Mouse (Mus musculus) lung, adult 2 months (tissue): ENCODE measurements around the gene Ap4e1. TPM values are rescaled to one million over a fixed set of nuclear protein-coding genes. Genes with fewer than 3 reads are reported as not detected.
"Not testable (repeated sequence)": the region's sequence is repeated elsewhere in the genome, so short reads cannot be mapped to it uniquely, and the experiment has no call there.

Source experiments
- DNase-seq: peaks from one replicate; pipeline ENCODE4 v3.0.0; 2022
- H3K4me1 ChIP-seq: fragments of 200-500 bp; 2 replicates; pipeline ENCODE4 v1.6.1; 2011; ENCODE audit warnings: low read length; ENCODE audit not compliant: control insufficient read depth, insufficient read depth
- H3K4me3 ChIP-seq: fragments of 200-500 bp; replicated peaks from 2 replicates; pipeline ENCODE3; 2011; ENCODE audit warnings: low read depth, mild to moderate bottlenecking, control low read depth, low read length; ENCODE audit errors: extremely low read depth
- CTCF ChIP-seq: fragments of 200-500 bp; IDR thresholded peaks from 2 replicates; pipeline ENCODE4 v1.5.1; 2011; ENCODE audit warnings: mild to moderate bottlenecking, low read length, control low read depth; ENCODE audit not compliant: insufficient read depth
- POLR2A ChIP-seq: fragments of 200-500 bp; IDR thresholded peaks from 2 replicates; pipeline ENCODE4 v1.6.1; 2011; ENCODE audit warnings: low read depth, mild to moderate bottlenecking, control low read depth, low read length, borderline replicate concordance; ENCODE audit errors: extremely low read depth
- WGBS: fragments of 180-500 bp; shearing (Covaris S2); methylation state at CpG from one replicate; pipeline ENCODE4 v1.1.7; 2018; 5-methylcytosine and 5-hydroxymethylcytosine counted together
- polyA plus RNA-seq: library from polyadenylated mRNA; depleted of rRNA; stranded (reverse); fragments of >200 nt; gene quantifications from 2 replicates; pipeline ENCODE4 v1.2.3, GENCODE M21; 2012

The Ap4e1 gene
- polyA plus RNA-seq, 1 experiment = 3.8 TPM

DNA sequence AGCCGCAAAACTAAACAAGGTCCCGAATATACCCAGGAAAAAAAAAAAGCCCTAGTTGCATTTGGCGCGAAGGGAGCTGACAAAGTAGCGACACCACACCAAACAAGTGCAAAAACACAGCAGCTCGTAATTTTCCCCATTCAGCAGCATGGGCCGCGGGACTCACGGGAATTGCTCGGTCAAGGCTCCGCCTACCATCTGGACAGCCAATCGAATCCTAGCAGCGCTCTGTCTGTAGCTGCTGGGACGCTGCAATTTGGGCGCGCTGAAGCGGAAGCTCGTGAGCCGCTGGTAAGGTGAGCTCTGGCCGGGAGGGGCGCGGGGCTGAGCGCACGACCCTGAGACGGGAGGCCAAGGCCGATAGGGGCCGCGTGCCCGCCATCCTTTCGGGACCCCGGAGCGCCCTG is 61.9 kb downstream of the Ap4e1 start, which contains the start of gene Blvra:
TSS of gene Blvra (plus strand) at position 231 of the 407 bp plus-strand sequence.
- under 1% methylated on average over 32 of the region's 32 CpGs for WGBS
- Histone ChIP-seq H3K4me1 (peaks cover 8% of the 10 kb centered on the region), H3K4me3 (peak within 1 kb of the TSS; percentile 75)
- TF ChIP-seq CTCF = no peak
- peak; percentile 70; the same call in 1 of the 2 replicates for TF ChIP-seq POLR2A
- DNase-seq = peak; percentile 81

DNA sequence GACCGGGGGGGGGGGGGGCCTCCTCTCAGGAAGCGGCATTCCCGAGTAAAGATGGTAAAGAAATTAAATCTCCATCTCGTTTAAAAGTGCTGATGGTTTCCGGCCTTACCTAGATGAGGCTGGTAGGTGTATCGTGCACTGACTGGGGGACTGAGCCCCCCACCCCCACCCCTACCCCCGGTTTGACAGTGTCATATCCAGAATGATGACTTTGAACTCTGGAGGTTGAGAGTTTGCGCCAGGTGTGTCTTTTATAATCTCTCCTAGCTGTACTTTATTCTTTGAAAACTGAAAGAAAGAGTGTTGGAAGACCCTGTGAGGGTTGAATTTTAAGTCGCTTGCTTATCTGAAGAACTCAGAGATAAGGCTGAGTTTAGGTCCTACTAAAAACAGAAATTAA is 62.4 kb downstream of the Ap4e1 start:
- no peak for DNase-seq
- Histone ChIP-seq H3K4me1 (peaks cover 8% of the 10 kb centered on the region), H3K4me3 (peak overlapping the region; percentile 75)
- no peak for TF ChIP-seq CTCF
- TF ChIP-seq POLR2A = no peak
- 6% methylated on average over 9 of the region's 9 CpGs for WGBS

DNA sequence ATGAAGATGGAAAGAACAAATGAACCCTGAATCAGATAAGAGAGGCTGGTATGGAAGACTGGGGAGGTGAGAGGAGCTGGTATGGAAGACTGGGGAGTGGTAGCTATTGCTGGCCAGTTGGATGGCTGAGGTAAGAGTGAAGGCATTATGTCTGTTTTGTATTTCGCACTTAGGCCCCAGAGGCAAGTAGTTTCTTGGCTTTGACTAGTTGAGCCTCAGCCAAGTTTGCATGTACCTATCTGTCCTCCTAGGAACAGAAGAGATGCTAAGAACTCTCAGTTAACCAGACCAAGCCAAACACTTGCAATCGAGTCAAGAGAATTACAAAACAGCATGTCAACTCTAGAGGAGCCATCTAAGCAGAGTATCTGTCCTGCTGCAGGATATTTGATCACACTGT is 65.6 kb downstream of the Ap4e1 start:
- 78% methylated on average over 2 of the region's 2 CpGs for WGBS
- peaks cover 8% of the 10 kb centered on the region for H3K4me1 ChIP-seq
- H3K4me3 ChIP-seq = no peak overlapping the region
- no peak for DNase-seq
- no peak for TF ChIP-seq POLR2A
- TF ChIP-seq CTCF = no peak

DNA sequence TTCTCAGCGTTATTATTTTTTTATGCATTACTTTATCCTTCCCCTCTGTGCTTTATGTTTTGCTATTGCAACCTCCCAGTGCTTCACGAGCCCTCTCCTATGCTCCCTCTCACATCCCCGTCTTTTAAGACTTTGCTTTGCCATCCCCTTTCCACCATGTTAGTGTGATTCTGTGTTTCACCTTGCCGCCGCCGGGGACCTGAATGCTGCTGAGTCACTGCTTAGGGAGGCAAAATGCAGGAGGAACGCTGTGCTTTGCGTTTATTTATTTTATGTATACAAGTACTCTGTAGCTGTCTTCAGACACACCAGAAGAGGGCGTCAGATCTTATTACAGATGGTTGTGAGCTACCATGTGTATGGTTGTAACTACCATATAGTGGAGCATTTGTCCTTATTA is 69.1 kb downstream of the Ap4e1 start:
- no peak for DNase-seq
- TF ChIP-seq CTCF = no peak
- no peak for TF ChIP-seq POLR2A
- 77% methylated on average over 9 of the region's 9 CpGs for WGBS
- Histone ChIP-seq H3K4me3 (no peak overlapping the region), H3K4me1 (no peaks in the 10 kb centered on the region)

DNA sequence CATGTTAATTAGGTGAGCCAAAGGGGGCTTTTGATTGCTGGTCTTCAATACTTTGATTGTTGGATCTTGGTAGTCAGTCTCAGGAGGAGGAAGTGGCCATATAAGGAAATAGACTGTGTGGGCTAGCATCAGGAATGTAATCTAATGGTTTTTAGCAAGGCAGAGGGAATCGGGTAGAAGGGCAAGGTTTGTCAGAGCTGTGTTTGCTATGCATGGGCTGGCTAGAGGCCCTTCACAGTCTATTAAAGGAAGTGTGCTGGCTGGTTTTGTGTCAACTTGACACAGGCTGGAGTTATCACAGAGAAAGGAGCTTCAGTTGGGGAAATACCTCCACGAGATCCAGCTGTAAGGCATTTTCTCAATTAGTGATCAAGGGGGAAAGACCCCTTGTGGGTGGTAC is 70.5 kb downstream of the Ap4e1 start:
- WGBS = 38% methylated on average over 2 of the region's 2 CpGs
- not testable (repeated sequence) for H3K4me1 ChIP-seq, H3K4me3 ChIP-seq, DNase-seq

DNA sequence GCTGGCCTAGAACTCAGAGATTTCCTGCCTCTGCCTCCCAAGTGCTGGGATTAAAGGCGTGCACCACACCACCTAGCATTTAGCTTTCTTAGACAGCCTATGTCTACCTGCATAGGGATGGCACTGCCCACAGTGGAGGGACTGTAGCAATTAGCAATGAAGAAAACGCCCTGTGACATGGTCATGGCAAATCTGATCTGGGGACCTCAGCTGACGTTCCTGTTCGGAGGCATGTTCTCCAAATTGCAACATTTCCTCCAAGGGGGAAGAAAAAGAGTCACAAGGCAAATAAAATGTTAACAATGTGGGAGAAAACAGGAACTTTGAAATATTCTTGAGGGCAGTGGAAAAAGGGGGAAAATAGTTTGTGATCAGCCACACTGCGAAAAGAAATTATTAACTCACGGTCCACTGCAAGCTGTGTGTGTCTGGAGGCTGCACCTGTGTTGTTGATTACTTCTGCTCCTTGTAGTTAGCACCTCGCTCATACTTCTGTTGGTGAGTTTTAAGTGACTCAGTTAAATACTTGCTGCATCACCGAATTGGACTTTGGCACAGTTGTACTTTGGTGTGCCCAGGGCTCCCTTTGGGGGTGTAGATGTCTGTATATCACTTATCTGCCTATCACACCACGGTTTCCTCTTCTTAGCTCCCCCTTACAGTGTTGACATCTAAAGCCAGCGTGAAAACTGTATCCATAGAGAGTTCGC is 71.5 kb downstream of the Ap4e1 start:
- no peak for DNase-seq
- H3K4me1 ChIP-seq = no peaks in the 10 kb centered on the region
- no peak for TF ChIP-seq POLR2A
- 86% methylated on average over 11 of the region's 11 CpGs for WGBS
- no peak overlapping the region for H3K4me3 ChIP-seq

DNA sequence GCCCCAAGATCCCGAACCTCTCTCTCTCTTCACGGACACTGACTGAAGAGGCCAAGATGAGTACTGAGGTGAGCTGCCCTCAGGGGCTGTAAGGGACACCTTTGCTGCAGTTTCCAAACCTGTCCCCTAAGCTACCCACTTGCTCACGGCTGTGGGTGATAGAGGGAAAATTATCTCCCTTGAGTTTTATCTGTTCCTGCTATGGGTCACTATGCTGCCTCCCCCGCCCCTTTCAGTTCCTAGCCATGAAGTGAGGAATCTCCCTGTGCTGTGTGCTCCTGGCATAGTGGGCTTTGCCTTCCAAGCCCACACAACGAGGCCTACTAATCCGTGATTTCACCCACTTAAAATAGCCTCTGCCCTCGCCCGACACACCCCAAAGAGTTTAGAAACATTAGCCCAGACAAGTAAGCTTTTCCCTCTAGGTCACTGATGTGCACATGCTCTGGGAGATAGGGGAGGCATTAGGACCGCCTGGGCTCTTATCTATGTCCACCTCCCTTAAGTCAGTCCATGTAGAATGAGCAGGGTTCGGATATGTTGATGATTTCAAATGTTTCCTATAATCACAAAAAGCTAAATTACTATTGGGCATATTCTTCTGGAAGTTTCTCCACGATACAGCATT is 72.2 kb downstream of the Ap4e1 start:
- DNase-seq = no peak
- no peaks in the 10 kb centered on the region for H3K4me1 ChIP-seq
- WGBS = 85% methylated on average over 11 of the region's 11 CpGs
- H3K4me3 ChIP-seq = no peak overlapping the region
- no peak for TF ChIP-seq CTCF
- no peak for TF ChIP-seq POLR2A

DNA sequence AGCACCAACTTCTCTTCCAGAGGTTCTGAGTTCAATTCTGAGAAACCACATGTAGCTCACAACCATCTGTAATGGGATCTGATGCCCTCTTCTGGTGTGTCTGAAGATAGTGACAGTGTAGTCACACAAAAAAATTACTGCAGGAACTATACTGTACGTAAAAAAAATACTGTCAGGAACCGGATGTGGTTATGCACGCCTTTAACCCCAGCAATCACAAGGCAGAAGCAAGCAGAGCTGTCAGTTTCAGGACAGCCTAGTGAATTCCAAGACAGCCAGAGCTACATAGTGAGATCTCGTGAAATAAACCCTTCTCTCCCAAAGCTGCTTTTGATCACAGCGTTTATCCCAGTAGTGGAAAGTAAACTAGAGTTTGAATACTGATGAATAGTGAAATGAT is 77.7 kb downstream of the Ap4e1 start:
- 75% methylated on average over 5 of the region's 5 CpGs for WGBS
- H3K4me3 ChIP-seq = no peak overlapping the region
- no peak for TF ChIP-seq POLR2A
- TF ChIP-seq CTCF = no peak
- no peak for DNase-seq
- H3K4me1 ChIP-seq = no peaks in the 10 kb centered on the region

DNA sequence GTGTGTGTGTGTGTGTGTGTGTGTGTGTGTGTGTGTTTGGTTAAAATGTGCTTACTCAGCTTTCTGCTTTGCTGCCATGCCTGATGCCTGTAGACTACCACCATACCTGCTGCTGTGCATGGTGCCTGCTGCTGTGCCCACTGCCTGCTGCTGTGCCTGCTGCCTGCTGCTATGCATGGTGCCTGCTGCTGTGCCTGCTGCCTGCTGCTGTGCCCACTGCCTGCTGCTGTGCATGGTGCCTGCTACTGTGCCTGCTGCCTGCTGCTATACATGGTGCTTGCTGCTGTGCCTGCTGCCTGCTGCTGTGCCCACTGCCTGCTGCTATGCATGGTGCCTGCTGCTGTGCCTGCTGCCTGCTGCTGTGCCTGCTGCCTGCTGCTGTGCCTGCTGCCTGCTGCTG is 81.6 kb downstream of the Ap4e1 start:
- H3K4me3 ChIP-seq, H3K4me1 ChIP-seq, DNase-seq: not testable (repeated sequence)

DNA sequence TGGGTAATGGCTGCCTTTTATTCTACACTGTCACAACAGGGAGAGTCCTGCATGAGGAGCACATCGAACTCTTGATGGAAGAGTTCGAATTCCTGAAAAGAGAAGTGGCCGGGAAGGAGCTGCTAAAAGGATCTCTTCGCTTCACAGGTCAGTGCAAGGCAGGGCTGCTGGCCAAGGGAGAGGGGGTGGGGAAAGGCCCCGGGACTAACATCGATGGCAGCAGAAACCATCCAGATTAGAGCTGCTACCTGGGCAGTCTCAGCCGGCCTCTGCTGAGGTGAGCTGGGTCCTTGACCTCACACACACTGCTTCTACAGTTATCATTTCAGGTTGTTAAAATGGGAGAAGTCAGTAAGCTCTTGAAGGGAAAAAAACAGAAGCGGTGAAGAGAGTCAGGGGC is 83.5 kb downstream of the Ap4e1 start:
- H3K4me3 ChIP-seq = no peak overlapping the region
- H3K4me1 ChIP-seq = no peaks in the 10 kb centered on the region
- 63% methylated on average over 8 of the region's 8 CpGs for WGBS
- TF ChIP-seq POLR2A (no peak), CTCF (no peak)
- no peak for DNase-seq
